Mouse (Mus musculus) CH12.LX (cell line): ENCODE measurements at regions not wholly inside any gene's neighbourhood (a gene's known extent, or its start where the extent isn't known, plus 50 kb on each side); places are given as distances from the start of the nearest gene placed in this dataset.

ENCODE experiments used
- CTCF ChIP-seq, 2 experiments: IDR thresholded peaks in 1 of 2; conservative IDR thresholded peaks in 1 of 2; 2 replicates each; pipeline ENCODE4 v1.5.1; 2011 to 2012; ENCODE audit warnings: low read depth in 2 of 2, low read length in 2 of 2, improper control_type of control experiment in 1 of 2, inconsistent platforms in 1 of 2, mild to moderate bottlenecking in 1 of 2, moderate library complexity in 1 of 2
- E2F4 ChIP-seq: IDR thresholded peaks from 2 replicates; pipeline ENCODE4 v1.6.1; 2011; ENCODE audit warnings: low read depth, low read length, improper control_type of control experiment; ENCODE audit not compliant: insufficient replicate concordance
- EP300 ChIP-seq: IDR thresholded peaks from 2 replicates; pipeline ENCODE4 v1.6.1; 2011; ENCODE audit warnings: low read length, improper control_type of control experiment
- HCFC1 ChIP-seq: IDR thresholded peaks from 2 replicates; pipeline ENCODE4 v1.6.1; 2012; ENCODE audit warnings: low read depth, mild to moderate bottlenecking, inconsistent platforms, low read length, improper control_type of control experiment
- JUND ChIP-seq: conservative IDR thresholded peaks from 2 replicates; pipeline ENCODE4 v1.6.1; 2011; ENCODE audit warnings: low read depth, low read length, improper control_type of control experiment
- KAT2A ChIP-seq: IDR thresholded peaks from 2 replicates; pipeline ENCODE4 v1.6.1; 2012; ENCODE audit warnings: low read length, improper control_type of control experiment, inconsistent platforms; ENCODE audit not compliant: insufficient replicate concordance
- POLR2A ChIP-seq: IDR thresholded peaks from 2 replicates; pipeline ENCODE4 v1.6.1; 2011; ENCODE audit warnings: low read depth, mild to moderate bottlenecking, improper control_type of control experiment, low read length
- RCOR1 ChIP-seq: conservative IDR thresholded peaks from 2 replicates; pipeline ENCODE4 v1.6.1; 2012; ENCODE audit warnings: low read depth, mild to moderate bottlenecking, inconsistent platforms, low read length, improper control_type of control experiment
- SMC3 ChIP-seq: IDR thresholded peaks from 2 replicates; pipeline ENCODE4 v1.6.1; 2011; ENCODE audit warnings: low read depth, low read length, improper control_type of control experiment
- UBTF ChIP-seq: IDR thresholded peaks from 2 replicates; pipeline ENCODE4 v1.6.1; 2012; ENCODE audit warnings: low read depth, mild to moderate bottlenecking, inconsistent platforms, low read length, improper control_type of control experiment, moderate library complexity
- ZMIZ1 ChIP-seq: IDR thresholded peaks from 2 replicates; pipeline ENCODE4 v1.6.1; 2012; ENCODE audit warnings: low read depth, mild to moderate bottlenecking, inconsistent platforms, low read length, improper control_type of control experiment

DNA sequence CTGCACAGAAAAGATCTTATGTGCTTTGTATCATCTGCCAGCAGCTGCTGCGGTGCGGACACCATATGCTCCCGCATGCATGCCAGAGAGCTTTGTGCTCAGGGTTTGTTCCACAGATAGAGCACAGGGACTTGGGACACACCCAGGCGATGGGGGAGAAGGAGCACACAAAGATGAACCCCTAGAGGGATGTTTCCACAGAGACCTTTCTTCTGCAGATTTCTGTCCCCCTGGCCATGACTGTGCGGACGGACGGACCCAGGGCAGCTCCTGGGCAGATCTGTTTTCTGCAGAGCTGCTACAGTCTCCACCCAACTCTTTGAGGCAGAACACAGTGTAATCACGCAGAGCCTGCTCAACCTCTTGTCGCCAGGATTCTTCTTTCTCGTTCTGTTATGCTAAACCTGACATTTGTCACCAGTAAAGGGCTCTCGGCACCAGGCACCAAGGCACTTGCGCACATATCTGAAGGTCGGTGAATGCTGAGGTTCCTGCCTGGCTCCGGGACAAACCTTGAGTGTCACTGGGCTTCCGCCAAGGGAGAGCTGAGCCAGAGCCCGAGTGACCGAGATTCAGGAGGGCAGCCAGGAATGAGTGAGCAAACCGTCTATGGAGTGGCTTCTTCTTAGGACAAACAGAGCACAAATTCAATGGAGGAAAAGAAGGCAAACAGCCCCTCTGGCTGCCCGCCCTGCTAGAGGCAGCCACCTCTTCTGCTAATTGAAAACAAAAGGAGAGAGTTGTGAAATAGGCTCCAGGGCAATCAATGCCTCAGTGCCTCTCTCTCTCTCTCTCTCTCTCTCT, 56.2 kb downstream of the Gadd45g start:
- TF ChIP-seq SMC3 (no peak), CTCF (conservative IDR thresholded peaks at IDR 0.05 in 1 of 2, IDR thresholded peaks at IDR 0.05 in 1 of 2; ENCODE audit: low read depth in 2 of 2, low read length in 2 of 2) (no peak), JUND (no peak), KAT2A (no peak), POLR2A (no peak), UBTF (no peak), ZMIZ1 (no peak), EP300 (no peak), RCOR1 (no peak), E2F4 (no peak), HCFC1 (no peak)
